Mouse (Mus musculus) layer of hippocampus, postnatal 14 days (tissue): ENCODE results near the gene Stat6. TPM values are rescaled to one million over a fixed set of nuclear protein-coding genes. Genes with fewer than 3 reads are reported as not detected.
A peak's percentile ranks its signal among the peaks of the same experiment; 100 is the strongest.
"Not testable (repeated sequence)": the region's sequence is repeated elsewhere in the genome, so short reads cannot be mapped to it uniquely, and the experiment has no call there.

Experiments used
- DNase-seq, 2 experiments: peaks; one replicate each; pipeline ENCODE4 v3.0.0; 2021 to 2022; ENCODE audit warnings: low spot score in 2 of 2, mixed read lengths in 1 of 2
- total RNA-seq, 2 experiments: library from RNA; stranded (reverse); gene quantifications; 2 replicates each; pipeline ENCODE4 v1.2.3; 2021

Stat6 gene
- total RNA-seq, 2 experiments from 2014 or later = 6.1 to 6.2 TPM

- peak; percentile 83 to 87 for DNase-seq
Measured at GRCm38 (mm10) chr10:127641861-127642771, 670 bp upstream of the Stat6 start.

- DNase-seq = peak in 1 of 2 experiments; percentile 14
Measured at GRCm38 (mm10) chr10:127643553-127644238, 910 bp downstream of the Stat6 start.

- no peak for DNase-seq
Measured at GRCm38 (mm10) chr10:127645791-127646190, 3.0 kb downstream of the Stat6 start.

GRCm38 (mm10) chr10:127652906-127653638, 10.3 kb downstream of the Stat6 start:
- DNase-seq = no peak

GRCm38 (mm10) chr10:127654970-127655579, 12.3 kb downstream of the Stat6 start:
- DNase-seq = no peak

- DNase-seq = not testable (repeated sequence)
Measured at GRCm38 (mm10) chr10:127657617-127658016, 14.8 kb downstream of the Stat6 start.

GRCm38 (mm10) chr10:127658076-127658475, 15.3 kb downstream of the Stat6 start:
- no peak for DNase-seq

- DNase-seq = no peak
Measured at GRCm38 (mm10) chr10:127659551-127659950, 16.8 kb downstream of the Stat6 start.

- no peak for DNase-seq
Measured at GRCm38 (mm10) chr10:127661291-127661914, 18.6 kb downstream of the Stat6 start.

GRCm38 (mm10) chr10:127661915-127662663, 19.3 kb downstream of the Stat6 start:
- no peak for DNase-seq

GRCm38 (mm10) chr10:127662666-127663253, 20.0 kb downstream of the Stat6 start:
- DNase-seq = no peak

GRCm38 (mm10) chr10:127663590-127663989, 20.8 kb downstream of the Stat6 start:
- DNase-seq = no peak

- no peak for DNase-seq
Measured at GRCm38 (mm10) chr10:127664166-127664565, 21.4 kb downstream of the Stat6 start.

GRCm38 (mm10) chr10:127664891-127665290, 22.1 kb downstream of the Stat6 start:
- DNase-seq = no peak

GRCm38 (mm10) chr10:127665366-127666181, 22.8 kb downstream of the Stat6 start:
- DNase-seq = no peak

- peak; percentile 59 to 69 for DNase-seq
Measured at GRCm38 (mm10) chr10:127666501-127667268, 23.9 kb downstream of the Stat6 start, which contains the start of gene Nemp1. Gene Nemp1 (plus strand): TSS chr10:127666901.

- peak; percentile 64 to 65 for DNase-seq
Measured at GRCm38 (mm10) chr10:127667269-127668092, 24.7 kb downstream of the Stat6 start.
